Mouse (Mus musculus): Measurements from ENCODE around the gene Rps17. TPM values are rescaled to one million over a fixed set of nuclear protein-coding genes. Genes with fewer than 3 reads are reported as not detected.

Rps17 gene
- polyA plus RNA-seq, 1 experiment from 2014 or later: 1,194 TPM

GRCm38 (mm10) chr7:81330767-81331166, 14.3 kb downstream of the Rps17 start:
- Histone ChIP-seq H3K36me3 (peaks cover 13% of the 10 kb centered on the region; the same call in 1 of the 2 replicates), H3K4me3 (no peak overlapping the region), H3K4me1 (0 out of 2 replicates have a peak, but pooled peaks cover 3% of the 10 kb centered on the region), H3K27ac (no peak overlapping the region), H3K27me3 (no peaks in the 10 kb centered on the region), H3K9me3 (no peaks in the 10 kb centered on the region), H3K4me2 (no peak overlapping the region), H3K9ac (no peak overlapping the region)
- WGBS: 38% methylated on average over 3 of the region's 3 CpGs
- ATAC-seq (ENCODE audit: borderline replicate concordance, extremely low read depth, low FRiP score, low TSS enrichment): no peak

- no peaks in the 10 kb centered on the region for H3K27me3 ChIP-seq
- no peaks in the 10 kb centered on the region for H3K9me3 ChIP-seq
- no peak for ATAC-seq (ENCODE audit: borderline replicate concordance, extremely low read depth, low FRiP score, low TSS enrichment)
- no peak overlapping the region for H3K27ac ChIP-seq
- no peak overlapping the region for H3K9ac ChIP-seq
- 77% methylated on average over 10 of the region's 10 CpGs for WGBS
- H3K36me3 ChIP-seq: peaks cover 6% of the 10 kb centered on the region; the same call in 1 of the 2 replicates
- no peak overlapping the region for H3K4me3 ChIP-seq
- 0 out of 2 replicates have a peak, but pooled peaks cover 3% of the 10 kb centered on the region for H3K4me1 ChIP-seq
- no peak overlapping the region for H3K4me2 ChIP-seq
Measured at GRCm38 (mm10) chr7:81327661-81328060, 17.4 kb downstream of the Rps17 start.

GRCm38 (mm10) chr7:81326859-81327258, 18.2 kb downstream of the Rps17 start:
- no peak overlapping the region for H3K4me3 ChIP-seq
- H3K9ac ChIP-seq: no peak overlapping the region
- no peaks in the 10 kb centered on the region for H3K9me3 ChIP-seq
- H3K27ac ChIP-seq: no peak overlapping the region
- WGBS: 82% methylated on average over 6 of the region's 6 CpGs
- 0 out of 2 replicates have a peak, but pooled peaks cover 3% of the 10 kb centered on the region for H3K4me1 ChIP-seq
- H3K27me3 ChIP-seq: no peaks in the 10 kb centered on the region
- no peak for ATAC-seq (ENCODE audit: borderline replicate concordance, extremely low read depth, low FRiP score, low TSS enrichment)
- H3K36me3 ChIP-seq: no peaks in the 10 kb centered on the region; the same call in 1 of the 2 replicates
- H3K4me2 ChIP-seq: no peak overlapping the region

- Histone ChIP-seq H3K27me3 (no peaks in the 10 kb centered on the region), H3K27ac (no peak overlapping the region), H3K4me3 (no peak overlapping the region), H3K36me3 (no peaks in the 10 kb centered on the region; the same call in 1 of the 2 replicates), H3K9me3 (no peaks in the 10 kb centered on the region), H3K9ac (no peak overlapping the region), H3K4me2 (no peak overlapping the region), H3K4me1 (0 out of 2 replicates have a peak, but pooled peaks cover 3% of the 10 kb centered on the region)
- ATAC-seq (ENCODE audit: borderline replicate concordance, extremely low read depth, low FRiP score, low TSS enrichment): no peak
- WGBS: 62% methylated on average over 12 of the region's 12 CpGs
Measured at GRCm38 (mm10) chr7:81326043-81326442, 19.0 kb downstream of the Rps17 start.

- H3K4me1 ChIP-seq: no peaks in the 10 kb centered on the region
- no peaks in the 10 kb centered on the region for H3K9me3 ChIP-seq
- H3K27ac ChIP-seq: no peak overlapping the region
- H3K9ac ChIP-seq: no peak overlapping the region
- H3K4me2 ChIP-seq: no peak overlapping the region
- no peaks in the 10 kb centered on the region for H3K27me3 ChIP-seq
- H3K36me3 ChIP-seq: no peaks in the 10 kb centered on the region
- ATAC-seq (ENCODE audit: borderline replicate concordance, extremely low read depth, low FRiP score, low TSS enrichment): no peak
- WGBS: 70% methylated on average over 5 of the region's 5 CpGs
- H3K4me3 ChIP-seq: no peak overlapping the region
Measured at GRCm38 (mm10) chr7:81321776-81322175, 23.3 kb downstream of the Rps17 start.

- ATAC-seq (ENCODE audit: borderline replicate concordance, extremely low read depth, low FRiP score, low TSS enrichment): no peak
- H3K9ac ChIP-seq: no peak overlapping the region
- H3K27ac ChIP-seq: no peak overlapping the region
- H3K4me2 ChIP-seq: no peak overlapping the region
- H3K9me3 ChIP-seq: no peaks in the 10 kb centered on the region
- no peak overlapping the region for H3K4me3 ChIP-seq
- H3K4me1 ChIP-seq: no peaks in the 10 kb centered on the region
- 79% methylated on average over 6 of the region's 6 CpGs for WGBS
- H3K27me3 ChIP-seq: no peaks in the 10 kb centered on the region
- no peaks in the 10 kb centered on the region for H3K36me3 ChIP-seq
Measured at GRCm38 (mm10) chr7:81319749-81320148, 25.3 kb downstream of the Rps17 start.

- no peaks in the 10 kb centered on the region for H3K9me3 ChIP-seq
- WGBS: 49% methylated on average over 8 of the region's 8 CpGs
- no peaks in the 10 kb centered on the region for H3K27me3 ChIP-seq
- no peak overlapping the region for H3K4me3 ChIP-seq
- no peak overlapping the region for H3K9ac ChIP-seq
- H3K36me3 ChIP-seq: no peaks in the 10 kb centered on the region
- no peak overlapping the region for H3K27ac ChIP-seq
- ATAC-seq (ENCODE audit: borderline replicate concordance, extremely low read depth, low FRiP score, low TSS enrichment): no peak
- no peaks in the 10 kb centered on the region for H3K4me1 ChIP-seq
- H3K4me2 ChIP-seq: no peak overlapping the region
Measured at GRCm38 (mm10) chr7:81315583-81315982, 29.5 kb downstream of the Rps17 start.

- no peaks in the 10 kb centered on the region for H3K9me3 ChIP-seq
- ATAC-seq (ENCODE audit: borderline replicate concordance, extremely low read depth, low FRiP score, low TSS enrichment): no peak
- no peaks in the 10 kb centered on the region for H3K4me1 ChIP-seq
- no peak overlapping the region for H3K27ac ChIP-seq
- no peak overlapping the region for H3K9ac ChIP-seq
- no peak overlapping the region for H3K4me2 ChIP-seq
- no peaks in the 10 kb centered on the region for H3K27me3 ChIP-seq
- H3K36me3 ChIP-seq: no peaks in the 10 kb centered on the region
- no peak overlapping the region for H3K4me3 ChIP-seq
Measured at GRCm38 (mm10) chr7:81311581-81311980, 33.5 kb downstream of the Rps17 start.

- no peaks in the 10 kb centered on the region for H3K27me3 ChIP-seq
- no peaks in the 10 kb centered on the region for H3K4me1 ChIP-seq
- 84% methylated on average over 1 of the region's 1 CpGs for WGBS
- no peaks in the 10 kb centered on the region for H3K9me3 ChIP-seq
- H3K4me2 ChIP-seq: no peak overlapping the region
- no peaks in the 10 kb centered on the region for H3K36me3 ChIP-seq
- no peak overlapping the region for H3K9ac ChIP-seq
- no peak overlapping the region for H3K27ac ChIP-seq
- no peak overlapping the region for H3K4me3 ChIP-seq
- no peak for ATAC-seq (ENCODE audit: borderline replicate concordance, extremely low read depth, low FRiP score, low TSS enrichment)
Measured at GRCm38 (mm10) chr7:81311130-81311529, 33.9 kb downstream of the Rps17 start.

- no peaks in the 10 kb centered on the region for H3K27me3 ChIP-seq
- no peaks in the 10 kb centered on the region for H3K4me1 ChIP-seq
- H3K36me3 ChIP-seq: no peaks in the 10 kb centered on the region
- no peak overlapping the region for H3K4me3 ChIP-seq
- H3K9me3 ChIP-seq: no peaks in the 10 kb centered on the region
- no peak overlapping the region for H3K4me2 ChIP-seq
- ATAC-seq (ENCODE audit: borderline replicate concordance, extremely low read depth, low FRiP score, low TSS enrichment): no peak
- no peak overlapping the region for H3K27ac ChIP-seq
- WGBS: 78% methylated on average over 6 of the region's 6 CpGs
- no peak overlapping the region for H3K9ac ChIP-seq
Measured at GRCm38 (mm10) chr7:81309247-81309646, 35.8 kb downstream of the Rps17 start.

- Histone ChIP-seq H3K9ac (no peak overlapping the region), H3K9me3 (no peaks in the 10 kb centered on the region), H3K27me3 (no peaks in the 10 kb centered on the region), H3K4me2 (no peak overlapping the region), H3K4me3 (no peak overlapping the region), H3K27ac (no peak overlapping the region), H3K4me1 (no peaks in the 10 kb centered on the region), H3K36me3 (no peaks in the 10 kb centered on the region)
- WGBS: 83% methylated on average over 8 of the region's 8 CpGs
- ATAC-seq (ENCODE audit: borderline replicate concordance, extremely low read depth, low FRiP score, low TSS enrichment): no peak
Measured at GRCm38 (mm10) chr7:81307735-81308134, 37.3 kb downstream of the Rps17 start.

GRCm38 (mm10) chr7:81304675-81305074, 40.4 kb downstream of the Rps17 start:
- Histone ChIP-seq H3K9ac (no peak overlapping the region), H3K27me3 (no peaks in the 10 kb centered on the region), H3K36me3 (no peaks in the 10 kb centered on the region), H3K27ac (no peak overlapping the region), H3K9me3 (no peaks in the 10 kb centered on the region), H3K4me2 (no peak overlapping the region), H3K4me1 (no peaks in the 10 kb centered on the region), H3K4me3 (no peak overlapping the region)
- no peak for ATAC-seq (ENCODE audit: borderline replicate concordance, extremely low read depth, low FRiP score, low TSS enrichment)
- WGBS: 85% methylated on average over 5 of the region's 5 CpGs

- no peaks in the 10 kb centered on the region for H3K36me3 ChIP-seq
- no peak overlapping the region for H3K4me2 ChIP-seq
- H3K4me3 ChIP-seq: no peak overlapping the region
- no peaks in the 10 kb centered on the region for H3K4me1 ChIP-seq
- no peak for ATAC-seq (ENCODE audit: borderline replicate concordance, extremely low read depth, low FRiP score, low TSS enrichment)
- no peak overlapping the region for H3K9ac ChIP-seq
- no peaks in the 10 kb centered on the region for H3K27me3 ChIP-seq
- WGBS: 56% methylated on average over 5 of the region's 5 CpGs
- no peak overlapping the region for H3K27ac ChIP-seq
- H3K9me3 ChIP-seq: no peaks in the 10 kb centered on the region
Measured at GRCm38 (mm10) chr7:81304100-81304499, 41.0 kb downstream of the Rps17 start.
